Mouse (Mus musculus) spleen, postnatal 36 days (tissue): ENCODE measurements at regions not wholly inside any gene's neighbourhood (a gene's known extent, or its start where the extent isn't known, plus 50 kb on each side); places are given as distances from the start of the nearest gene placed in this dataset.

Source experiments
- DNase-seq, 2 experiments: peaks; one replicate each; pipeline ENCODE4 v3.0.0; 2022; ENCODE audit warnings: low spot score in 2 of 2, mixed read lengths in 1 of 2

GRCm38 (mm10) chr15:88370366-88370765 is 229.7 kb upstream of the Zdhhc25 start:
- no peak for DNase-seq

- DNase-seq, result no peak
Measured at GRCm38 (mm10) chr15:88372039-88372438, 228.1 kb upstream of the Zdhhc25 start.

GRCm38 (mm10) chr15:88373923-88374322 is 226.2 kb upstream of the Zdhhc25 start:
- DNase-seq, result no peak

- no peak for DNase-seq
Measured at GRCm38 (mm10) chr15:88379342-88379741, 220.8 kb upstream of the Zdhhc25 start.

- DNase-seq, result no peak
Measured at GRCm38 (mm10) chr15:88379951-88380623, 220.0 kb upstream of the Zdhhc25 start.

GRCm38 (mm10) chr15:88381419-88381818 is 218.7 kb upstream of the Zdhhc25 start:
- DNase-seq, result no peak

- DNase-seq, result no peak
Measured at GRCm38 (mm10) chr15:88385943-88386342, 214.2 kb upstream of the Zdhhc25 start.

GRCm38 (mm10) chr15:88386711-88387110 is 213.4 kb upstream of the Zdhhc25 start:
- no peak for DNase-seq

- no peak for DNase-seq
Measured at GRCm38 (mm10) chr15:88391822-88392221, 208.3 kb upstream of the Zdhhc25 start.

- DNase-seq, result no peak
Measured at GRCm38 (mm10) chr15:88399064-88399463, 201.0 kb upstream of the Zdhhc25 start.

GRCm38 (mm10) chr15:88399989-88400388 is 200.1 kb upstream of the Zdhhc25 start:
- DNase-seq, result no peak

- DNase-seq, result no peak
Measured at GRCm38 (mm10) chr15:88400787-88401186, 199.3 kb upstream of the Zdhhc25 start.

- DNase-seq, result no peak
Measured at GRCm38 (mm10) chr15:88408461-88409379, 191.4 kb upstream of the Zdhhc25 start.

GRCm38 (mm10) chr15:88414206-88414605 is 185.9 kb upstream of the Zdhhc25 start:
- no peak for DNase-seq

- DNase-seq, result no peak
Measured at GRCm38 (mm10) chr15:88418881-88419280, 181.2 kb upstream of the Zdhhc25 start.

GRCm38 (mm10) chr15:88428441-88428840 is 171.7 kb upstream of the Zdhhc25 start:
- DNase-seq, result no peak

GRCm38 (mm10) chr15:88430941-88431340 is 169.2 kb upstream of the Zdhhc25 start:
- no peak for DNase-seq

GRCm38 (mm10) chr15:88448272-88448671 is 151.8 kb upstream of the Zdhhc25 start:
- no peak for DNase-seq

GRCm38 (mm10) chr15:88451241-88451640 is 148.9 kb upstream of the Zdhhc25 start:
- DNase-seq, result no peak

- no peak for DNase-seq
Measured at GRCm38 (mm10) chr15:88468107-88468506, 132.0 kb upstream of the Zdhhc25 start.

- no peak for DNase-seq
Measured at GRCm38 (mm10) chr15:88468810-88469209, 131.3 kb upstream of the Zdhhc25 start.

- no peak for DNase-seq
Measured at GRCm38 (mm10) chr15:88469508-88470455, 130.3 kb upstream of the Zdhhc25 start.
